Mouse (Mus musculus) adrenal gland, postnatal 10 days (tissue): Measurements from ENCODE around the gene Top3a. TPM values are rescaled to one million over a fixed set of nuclear protein-coding genes. Genes with fewer than 3 reads are reported as not detected.

ENCODE experiments used
- DNase-seq: peaks from one replicate; pipeline ENCODE4 v3.0.0; 2021; ENCODE audit warnings: mixed read lengths
- total RNA-seq, 2 experiments: library from RNA; stranded (reverse); gene quantifications; 2 replicates each; pipeline ENCODE4 v1.2.3; 2021

Top3a gene
- total RNA-seq, 2 experiments from 2014 or later: 7.7 to 10.2 TPM

- no peak for DNase-seq
Observed at GRCm38 (mm10) chr11:60712639-60713255, 64.4 kb downstream of the Top3a start.

DNA sequence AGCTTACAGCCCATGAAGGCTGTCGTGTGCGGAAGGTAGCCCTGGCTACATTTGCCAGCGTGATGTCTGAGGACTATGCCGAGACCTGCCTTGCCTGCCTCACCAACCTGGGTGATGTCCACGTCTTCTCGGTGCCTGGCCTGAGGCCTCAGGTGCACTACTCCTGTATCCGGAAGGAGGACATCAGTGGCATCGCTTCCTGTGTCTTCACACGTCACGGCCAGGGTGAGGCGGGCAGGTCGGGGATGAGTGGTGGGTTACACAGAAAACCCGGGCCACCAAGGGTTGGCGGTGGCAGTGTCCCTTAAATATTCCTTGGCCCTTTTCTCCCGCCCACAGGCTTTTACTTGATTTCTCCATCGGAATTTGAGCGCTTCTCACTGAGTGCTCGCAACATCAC, 65.1 kb downstream of the Top3a start:
- no peak for DNase-seq

DNA sequence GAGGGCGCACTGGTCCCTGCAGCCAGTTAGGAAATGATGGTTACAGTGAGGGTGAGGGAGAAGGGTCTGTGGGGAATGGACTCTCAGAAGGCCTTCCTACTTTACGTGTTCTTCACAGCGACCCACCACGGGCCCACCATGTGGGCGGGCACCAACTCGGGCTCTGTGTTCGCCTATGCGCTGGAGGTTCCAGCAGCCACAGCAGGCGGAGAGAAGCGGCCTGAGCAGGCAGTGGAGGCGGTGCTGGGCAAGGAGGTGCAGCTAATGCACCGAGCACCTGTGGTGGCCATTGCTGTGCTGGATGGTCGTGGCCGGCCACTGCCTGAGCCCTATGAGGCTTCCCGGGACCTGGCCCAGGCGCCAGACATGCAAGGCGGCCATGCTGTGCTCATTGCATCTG, 65.9 kb downstream of the Top3a start:
- DNase-seq: no peak

DNA sequence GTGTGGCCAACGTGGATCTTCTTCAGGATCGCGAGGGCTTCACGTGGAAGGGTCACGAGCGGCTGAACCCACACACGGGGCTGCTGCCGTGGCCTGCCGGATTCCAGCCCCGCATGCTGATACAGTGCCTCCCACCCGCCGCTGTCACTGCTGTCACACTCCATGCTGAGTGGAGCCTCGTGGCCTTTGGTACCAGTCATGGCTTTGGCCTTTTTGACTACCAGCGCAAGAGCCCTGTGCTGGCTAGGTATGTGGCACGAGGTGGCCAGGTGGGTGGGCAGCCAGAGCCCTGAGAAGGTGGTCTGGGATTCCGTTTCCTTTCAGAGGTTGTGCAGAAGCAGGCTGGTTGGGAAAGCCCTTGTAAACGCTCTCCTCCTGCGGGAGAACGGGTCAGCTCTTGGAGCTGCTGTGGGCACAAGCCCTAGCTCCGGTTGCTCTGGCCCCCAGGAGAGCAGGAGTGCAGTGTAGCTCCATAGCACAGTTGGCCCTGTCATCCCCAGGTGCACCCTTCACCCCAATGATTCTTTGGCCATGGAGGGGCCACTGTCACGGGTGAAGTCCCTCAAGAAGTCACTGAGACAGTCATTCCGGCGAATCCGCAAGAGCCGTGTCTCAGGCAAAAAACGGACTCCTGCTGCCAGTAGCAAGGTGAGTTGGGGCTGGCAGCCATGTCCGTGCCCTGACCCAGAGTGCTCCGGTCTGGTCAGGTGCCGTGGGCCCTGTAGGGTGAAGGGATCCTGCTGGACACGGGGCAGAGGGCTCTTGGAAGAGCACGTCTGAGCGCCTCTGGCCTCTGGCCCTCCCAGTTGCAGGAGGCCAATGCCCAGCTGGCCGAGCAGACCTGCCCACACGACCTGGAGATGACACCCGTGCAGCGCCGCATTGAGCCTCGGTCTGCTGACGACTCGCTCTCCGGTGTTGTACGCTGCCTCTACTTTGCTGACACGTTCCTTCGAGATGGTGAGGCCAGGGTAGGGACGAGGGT, 67.4 kb downstream of the Top3a start:
- no peak for DNase-seq

DNA sequence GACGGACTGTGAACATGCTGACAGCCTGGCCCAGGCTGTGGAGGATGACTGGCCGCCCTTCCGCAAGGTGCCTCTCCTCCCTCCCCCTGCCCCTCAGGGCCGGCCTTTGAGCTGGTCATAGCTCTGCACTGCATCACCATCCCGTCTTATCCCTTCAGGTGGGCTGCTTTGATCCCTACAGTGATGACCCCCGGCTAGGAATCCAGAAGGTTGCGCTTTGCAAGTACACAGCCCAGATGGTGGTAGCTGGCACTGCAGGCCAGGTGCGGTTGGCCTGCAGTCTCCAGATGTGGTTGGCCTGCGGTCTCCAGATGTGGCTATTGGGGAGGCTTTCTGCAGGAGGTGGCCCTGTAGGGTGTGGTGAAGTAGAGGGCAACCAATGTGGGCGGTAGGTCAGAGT, 68.5 kb downstream of the Top3a start:
- DNase-seq: peak; percentile 3

DNA sequence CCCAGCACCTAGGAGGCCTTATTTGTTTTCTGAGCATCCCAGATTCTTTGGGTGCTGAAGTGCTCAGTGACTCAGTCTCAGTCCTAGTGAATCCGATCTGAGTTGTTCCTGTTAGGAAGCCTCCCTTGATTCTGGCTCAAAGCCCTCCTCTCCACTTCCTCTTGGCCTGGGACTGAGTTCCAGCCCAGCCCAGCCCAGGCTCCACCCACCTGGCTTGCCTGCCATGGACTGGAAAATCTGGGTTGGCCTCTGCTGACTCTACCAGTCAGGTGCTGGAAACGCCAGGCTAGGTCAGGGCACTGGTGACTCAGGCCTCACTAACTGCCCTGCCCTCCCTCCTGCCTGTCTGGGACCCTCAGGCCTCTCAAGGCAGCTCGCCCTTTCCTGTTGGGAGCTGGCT, 69.5 kb downstream of the Top3a start:
- peak; percentile 90 for DNase-seq

DNA sequence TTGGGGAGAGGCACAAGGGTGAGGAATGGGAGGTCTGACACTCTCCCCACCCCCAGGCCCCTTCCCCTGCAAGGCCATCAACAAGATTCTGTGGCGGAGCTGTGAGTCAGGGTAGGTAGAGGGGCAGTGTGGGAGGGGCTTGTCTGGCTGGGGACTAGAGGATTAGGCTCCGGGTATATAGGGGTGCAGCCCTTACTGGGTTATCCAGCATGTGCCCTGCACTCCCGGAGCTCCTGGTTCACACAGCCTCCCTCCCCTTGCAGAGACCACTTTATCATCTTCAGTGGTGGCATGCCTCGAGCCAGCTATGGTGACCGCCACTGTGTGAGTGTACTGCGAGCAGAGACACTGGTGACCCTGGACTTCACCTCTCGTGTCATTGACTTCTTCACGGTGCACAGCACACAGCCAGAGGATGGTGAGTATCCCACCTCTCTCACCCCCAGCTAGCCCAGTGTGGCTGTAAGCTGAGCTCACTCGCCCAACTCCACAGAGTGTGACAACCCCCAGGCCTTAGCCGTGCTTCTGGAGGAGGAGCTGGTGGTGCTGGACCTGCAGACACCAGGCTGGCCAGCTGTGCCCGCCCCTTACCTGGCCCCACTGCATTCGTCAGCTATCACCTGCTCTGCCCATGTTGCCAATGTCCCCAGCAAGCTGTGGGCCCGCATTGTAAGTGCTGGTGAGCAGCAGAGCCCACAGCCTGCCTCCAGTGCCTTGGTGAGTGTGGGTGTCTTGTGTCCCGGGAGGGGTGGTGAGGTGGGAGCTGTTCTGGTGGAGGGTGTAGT, 70.3 kb downstream of the Top3a start:
- DNase-seq: peak; percentile 3

DNA sequence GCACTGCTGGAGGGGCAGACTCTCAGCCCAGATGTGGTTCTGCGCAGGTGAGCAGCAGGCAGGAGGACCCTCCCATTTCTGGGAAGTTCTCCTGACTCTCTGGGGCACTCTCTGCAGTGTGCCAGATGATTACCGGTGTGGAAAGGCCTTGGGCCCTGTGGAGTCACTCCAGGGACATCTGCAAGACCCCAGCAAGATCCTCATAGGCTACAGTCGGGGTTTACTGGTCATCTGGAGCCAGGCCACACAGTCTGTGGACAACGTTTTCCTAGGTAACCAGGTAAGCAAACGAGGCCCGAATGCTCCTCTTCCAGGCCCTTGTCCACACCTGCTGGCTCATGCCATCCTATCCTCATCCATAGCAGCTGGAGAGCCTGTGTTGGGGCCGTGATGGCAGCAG, 71.1 kb downstream of the Top3a start:
- DNase-seq: no peak

GRCm38 (mm10) chr11:60705255-60705654, 71.9 kb downstream of the Top3a start:
- no peak for DNase-seq

DNA sequence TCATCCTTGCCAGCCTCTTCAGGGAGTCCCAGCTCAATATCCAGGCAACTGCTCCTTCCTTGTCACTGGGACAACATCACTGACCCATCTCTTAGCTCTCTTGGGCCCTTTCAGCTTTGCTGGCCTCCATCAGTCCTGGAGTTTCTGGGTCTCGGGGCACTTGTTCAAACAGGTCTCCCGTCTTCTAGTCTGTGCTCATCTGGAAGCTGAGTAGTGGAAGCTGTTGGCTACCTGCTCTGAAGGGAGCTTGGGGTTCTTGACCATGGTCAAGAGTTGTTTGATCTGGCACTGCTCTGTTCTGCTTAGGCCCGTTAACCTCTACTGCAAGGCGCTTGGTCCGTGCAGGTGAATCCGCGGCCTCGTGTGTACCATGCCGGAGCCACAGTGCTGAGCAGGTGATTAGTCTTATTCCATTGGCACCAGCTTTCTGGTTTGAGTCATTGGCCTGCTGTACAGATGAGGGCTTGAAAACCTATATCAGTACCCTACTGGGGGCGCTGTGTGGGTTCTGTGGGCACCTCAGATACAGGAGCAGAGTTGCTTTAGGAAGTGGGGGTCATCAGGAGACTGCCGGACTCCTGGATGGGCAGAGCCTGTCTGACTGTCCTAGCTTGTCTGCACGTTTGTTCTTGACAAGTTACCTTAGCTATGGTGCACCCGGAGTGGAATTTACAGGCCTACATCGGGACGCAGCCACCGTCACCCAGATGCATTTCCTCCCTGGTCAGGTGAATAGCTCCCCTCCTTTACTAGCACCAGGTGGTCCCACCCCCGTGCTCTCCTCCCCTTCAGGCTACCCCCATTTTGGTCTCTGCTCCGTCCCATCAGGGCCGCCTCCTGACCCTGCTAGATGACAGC, 72.9 kb downstream of the Top3a start:
- DNase-seq: peak; percentile 2

- peak; percentile 86 for DNase-seq
Observed at GRCm38 (mm10) chr11:60703131-60703530, 74.0 kb downstream of the Top3a start.

- DNase-seq: peak; percentile 4
Observed at GRCm38 (mm10) chr11:60701611-60702010, 75.6 kb downstream of the Top3a start.

DNA sequence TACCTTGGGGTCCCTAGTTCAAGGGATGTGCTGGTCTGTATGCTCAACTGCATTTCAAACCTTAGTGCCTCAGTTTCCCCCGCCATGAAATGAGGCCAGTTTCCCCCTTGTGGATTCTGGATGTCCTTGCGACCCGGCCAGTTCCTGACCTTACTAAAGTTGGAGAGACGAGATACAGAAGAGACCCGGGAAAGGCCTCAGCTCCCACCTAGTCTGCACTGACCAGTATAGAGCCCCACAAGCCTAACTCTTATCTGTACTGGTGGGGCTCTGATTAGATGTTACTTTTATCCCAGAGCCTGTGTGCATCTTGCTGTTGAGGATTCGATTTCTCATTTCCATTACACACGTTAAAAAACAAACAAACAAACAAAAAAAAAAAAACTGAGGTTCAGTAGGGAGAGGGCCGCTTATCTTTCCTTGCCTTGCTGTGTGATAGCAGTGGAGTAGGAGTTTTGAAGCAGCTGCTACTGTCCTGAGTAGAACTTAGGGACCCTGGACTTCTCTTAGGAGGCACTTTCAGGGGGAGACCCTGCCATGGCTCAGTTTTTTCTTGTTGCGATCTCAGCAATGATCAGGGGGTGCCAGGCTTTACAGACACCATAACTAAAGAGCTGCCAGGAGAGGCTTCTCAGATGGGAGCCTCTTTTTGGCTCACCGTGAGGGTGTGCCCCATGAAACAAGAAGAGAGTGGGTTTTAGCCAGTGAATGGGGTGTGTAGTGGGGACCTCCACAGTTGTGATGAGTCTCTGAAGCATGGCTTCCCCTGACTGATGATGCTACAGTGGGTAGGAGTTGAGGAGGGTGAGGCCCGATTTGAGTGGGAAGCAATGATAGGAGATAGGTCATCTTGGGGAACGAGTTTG, 76.6 kb downstream of the Top3a start:
- DNase-seq: peak; percentile 2

DNA sequence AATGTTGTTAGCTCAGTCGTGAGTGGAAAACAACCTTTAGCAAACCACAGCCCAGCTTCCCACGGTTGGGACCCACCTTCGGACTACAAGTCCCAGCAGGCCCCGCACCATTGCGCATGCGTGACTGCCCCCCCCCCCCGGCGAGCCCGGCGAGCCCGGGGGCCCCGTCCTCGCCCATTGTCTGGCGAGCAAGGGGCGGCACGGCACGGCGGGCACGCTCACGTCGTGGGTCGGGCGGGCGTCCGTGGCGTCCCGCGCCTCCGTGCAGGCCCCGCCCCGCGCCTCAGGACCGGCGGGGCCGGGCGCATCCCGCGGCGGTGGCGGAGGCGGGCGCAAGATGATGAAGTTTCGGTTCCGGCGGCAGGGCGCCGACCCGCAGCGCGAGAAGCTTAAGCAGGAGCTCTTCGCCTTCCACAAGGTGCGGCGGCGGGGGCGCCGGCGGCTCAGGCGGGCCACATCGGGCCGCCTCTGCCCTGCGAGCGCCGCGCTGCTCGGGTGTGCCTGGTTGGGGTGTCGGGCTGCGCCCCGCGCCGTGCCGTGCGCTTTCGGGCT, 77.6 kb downstream of the Top3a start, which contains the start of gene Llgl1:
Gene Llgl1 (plus strand): TSS at position 200 of the 552 bp plus-strand sequence.
- peak; percentile 94 for DNase-seq

GRCm38 (mm10) chr11:60698806-60699523, 78.2 kb downstream of the Top3a start:
- DNase-seq: peak; percentile 82

- no peak for DNase-seq
Observed at GRCm38 (mm10) chr11:60697561-60697960, 79.6 kb downstream of the Top3a start.

DNA sequence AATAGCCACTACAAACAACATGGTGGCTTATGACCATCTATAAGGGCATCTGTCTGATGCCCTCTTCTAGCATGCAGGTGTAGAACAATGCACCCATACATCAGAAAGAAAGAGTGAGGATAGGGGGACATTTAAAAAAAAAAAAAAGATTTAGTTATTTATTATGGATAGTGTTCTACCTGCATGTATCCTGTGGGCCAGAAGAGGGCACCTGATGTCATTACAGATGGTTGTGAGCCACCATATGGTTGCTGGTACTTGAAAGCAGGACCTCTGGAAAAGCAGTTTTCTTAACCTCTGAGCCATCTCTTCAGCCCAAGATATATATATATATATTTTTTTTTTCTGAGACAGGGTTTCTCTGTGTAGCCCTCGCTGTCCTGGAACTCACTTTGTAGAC, 81.0 kb downstream of the Top3a start:
- DNase-seq: no peak
